Mouse (Mus musculus) hindbrain, embryonic 14.5 days (tissue): ENCODE results near the gene Gpr137. TPM values are rescaled to one million over a fixed set of nuclear protein-coding genes. Genes with fewer than 3 reads are reported as not detected.
A peak's percentile ranks its signal among the peaks of the same experiment; 100 is the strongest.

Experiments
- ATAC-seq: fragments of 200-750 bp; cut with Nextera tagmentation; 2 replicates; pipeline ENCODE4 v1.8.0; 2017; ENCODE audit warnings: moderate number of reproducible peaks, mild to moderate bottlenecking, moderate TSS enrichment, moderate library complexity; ENCODE audit not compliant: low FRiP score
- DNase-seq: peaks from one replicate; pipeline ENCODE4 v3.0.0-alpha.2; 2015; ENCODE audit warnings: low spot score
- H3K27ac ChIP-seq: fragments of 300-500 bp; sonication (generic); 2 replicates; pipeline ENCODE4 v1.5.1; 2014; ENCODE audit warnings: mild to moderate bottlenecking, moderate library complexity
- H3K27me3 ChIP-seq: fragments of 300-500 bp; sonication (generic); 2 replicates; pipeline ENCODE4 v1.6.1; 2014; ENCODE audit warnings: mild to moderate bottlenecking, low read length, mixed read lengths; ENCODE audit not compliant: control insufficient read depth, insufficient read depth
- H3K36me3 ChIP-seq: fragments of 300-500 bp; sonication (generic); replicated peaks from 2 replicates; pipeline ENCODE4 v1.6.1; 2014; ENCODE audit not compliant: control insufficient read depth, insufficient read depth
- H3K4me1 ChIP-seq: fragments of 300-500 bp; sonication (generic); replicated peaks from 2 replicates; pipeline ENCODE4 v1.6.1; 2014; ENCODE audit warnings: antibody characterized with exemption, low read length, mixed read lengths; ENCODE audit not compliant: control insufficient read depth, insufficient read depth
- H3K4me2 ChIP-seq: fragments of 300-500 bp; sonication (generic); replicated peaks from 2 replicates; pipeline ENCODE4 v1.6.1; 2014; ENCODE audit warnings: mild to moderate bottlenecking, moderate library complexity
- H3K4me3 ChIP-seq: fragments of 300-500 bp; sonication (generic); replicated peaks from 2 replicates; pipeline ENCODE4 v1.5.1; 2014; ENCODE audit warnings: mild to moderate bottlenecking, low read length
- H3K9ac ChIP-seq: fragments of 300-500 bp; sonication (generic); 2 replicates; pipeline ENCODE4 v1.6.1; 2014
- H3K9me3 ChIP-seq: fragments of 300-500 bp; sonication (generic); 2 replicates; pipeline ENCODE4 v1.6.1; 2016; ENCODE audit warnings: low read length; ENCODE audit not compliant: control insufficient read depth
- WGBS: fragments of 180-500 bp; shearing (Covaris S2); extraction: QIAGEN DNeasy Blood & Tissue Kit; methylation state at CpG from one replicate; pipeline ENCODE4 v1.1.7; 2014; 5-methylcytosine and 5-hydroxymethylcytosine counted together
- polyA plus RNA-seq: library from polyadenylated mRNA; unstranded; fragments of >200 nt; fragmentation: Nextera tagmentation; extraction: Ambion mirVana; gene quantifications from 2 replicates; pipeline ENCODE4 v1.2.1, GENCODE M21; 2014

The Gpr137 gene
- polyA plus RNA-seq, 1 experiment from 2014 or later, result 60.2 TPM

DNA sequence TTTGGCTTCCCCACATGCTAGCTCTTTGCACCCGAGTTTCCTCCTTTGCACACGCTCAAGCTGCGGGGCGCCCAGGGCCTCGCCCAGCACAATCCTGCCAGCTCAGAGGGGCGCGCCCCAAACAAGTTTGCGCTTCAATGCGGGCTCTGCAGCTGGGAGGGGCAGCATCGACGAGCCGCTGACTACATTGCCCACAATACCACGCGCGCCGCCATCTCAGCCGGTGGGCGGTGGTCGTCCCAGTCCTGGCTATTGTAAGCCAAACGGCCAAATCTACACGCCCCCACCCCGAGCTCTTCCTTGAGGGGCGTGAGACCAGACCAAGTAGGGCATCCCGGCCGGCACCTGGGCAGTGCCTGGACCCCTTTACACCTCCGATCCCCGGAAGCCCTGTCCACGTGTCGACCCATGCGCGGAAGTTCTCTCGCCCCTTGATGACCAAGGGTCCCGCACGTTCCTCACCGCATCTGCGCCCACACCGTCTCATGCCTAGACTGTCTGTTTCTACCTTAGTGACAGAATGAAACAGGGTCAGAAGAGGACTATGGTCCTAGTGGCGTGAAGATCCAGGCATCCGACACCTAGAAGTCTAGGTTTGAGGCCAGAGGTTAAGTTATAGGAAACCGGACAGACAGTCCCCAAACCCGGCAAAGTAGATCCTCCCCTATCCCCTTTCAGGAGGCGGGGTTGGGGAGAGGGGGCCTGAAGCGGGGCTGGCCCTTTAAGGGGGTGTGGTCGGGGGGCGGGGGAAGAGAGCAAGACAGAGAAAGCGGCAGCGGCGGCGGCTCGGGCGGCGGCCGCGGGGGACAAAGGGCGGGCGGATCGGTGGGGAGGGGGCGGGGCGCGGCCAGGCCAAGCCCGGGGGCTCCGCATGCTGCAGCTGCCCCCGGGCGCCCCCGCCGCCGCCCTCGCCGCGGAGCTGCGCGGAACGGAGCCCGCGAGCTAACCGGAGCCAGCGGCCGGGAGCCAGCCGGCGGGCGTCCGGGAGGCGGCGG, 32.2 kb upstream of the Gpr137 start, which contains the start of gene Ppp1r14b:
TSS of gene Ppp1r14b (plus strand) at position 758 of the 995 bp plus-strand sequence.
- peak; percentile 61 for ATAC-seq
- Histone ChIP-seq H3K9me3 (no peaks in the 10 kb centered on the region), H3K27me3 (peaks cover 11% of the 10 kb centered on the region), H3K36me3 (peaks cover 22% of the 10 kb centered on the region), H3K4me1 (peaks cover 30% of the 10 kb centered on the region), H3K27ac (peak within 1 kb of the TSS; percentile 95), H3K4me2 (peak within 1 kb of the TSS; percentile 81), H3K4me3 (peak within 1 kb of the TSS; percentile 66), H3K9ac (peak within 1 kb of the TSS; percentile 80)
- WGBS, result under 1% methylated on average over 75 of the region's 84 CpGs
- DNase-seq, result peak; percentile 79

DNA sequence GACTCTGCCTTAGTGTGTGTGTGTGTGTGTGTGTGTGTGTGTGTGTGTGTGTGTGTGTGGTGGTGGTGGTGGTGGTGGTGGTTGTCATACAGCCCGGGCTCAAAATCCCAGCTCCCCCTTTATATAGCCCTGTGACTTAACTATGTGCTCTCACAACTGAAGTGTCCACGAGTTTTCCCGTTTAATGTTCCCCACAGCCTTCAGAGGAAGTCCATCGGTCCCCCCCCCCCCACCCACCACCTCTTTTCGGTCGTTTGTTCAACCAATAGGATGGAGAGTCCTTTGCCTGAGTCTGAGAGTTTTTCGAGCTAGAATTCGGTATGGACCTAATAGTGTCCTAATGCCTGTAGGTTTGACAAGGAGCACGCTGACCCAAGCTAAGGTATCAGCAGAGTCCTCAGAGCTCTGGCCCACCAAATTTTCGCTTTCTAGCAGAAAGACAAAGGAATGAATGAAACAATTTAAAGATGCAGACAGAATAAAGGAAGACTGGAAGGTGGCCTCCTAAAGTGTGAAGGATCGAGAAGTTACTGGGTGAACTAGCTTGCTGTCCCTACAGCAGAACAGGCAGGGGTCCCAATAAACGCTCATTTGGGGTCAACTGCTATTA, 31.4 kb upstream of the Gpr137 start:
- no peak for ATAC-seq
- H3K36me3 ChIP-seq, result peaks cover 21% of the 10 kb centered on the region
- peaks cover 20% of the 10 kb centered on the region for H3K27me3 ChIP-seq
- H3K4me1 ChIP-seq, result peaks cover 22% of the 10 kb centered on the region
- H3K4me2 ChIP-seq, result peak overlapping the region; percentile 81
- peak overlapping the region; percentile 80 for H3K9ac ChIP-seq
- 35% methylated on average over 12 of the region's 12 CpGs for WGBS
- 0 out of 2 replicates have a peak overlapping the region, but pooled peaks have one; percentile 95 for H3K27ac ChIP-seq
- peak overlapping the region; percentile 66 for H3K4me3 ChIP-seq
- H3K9me3 ChIP-seq, result no peaks in the 10 kb centered on the region
- no peak for DNase-seq

DNA sequence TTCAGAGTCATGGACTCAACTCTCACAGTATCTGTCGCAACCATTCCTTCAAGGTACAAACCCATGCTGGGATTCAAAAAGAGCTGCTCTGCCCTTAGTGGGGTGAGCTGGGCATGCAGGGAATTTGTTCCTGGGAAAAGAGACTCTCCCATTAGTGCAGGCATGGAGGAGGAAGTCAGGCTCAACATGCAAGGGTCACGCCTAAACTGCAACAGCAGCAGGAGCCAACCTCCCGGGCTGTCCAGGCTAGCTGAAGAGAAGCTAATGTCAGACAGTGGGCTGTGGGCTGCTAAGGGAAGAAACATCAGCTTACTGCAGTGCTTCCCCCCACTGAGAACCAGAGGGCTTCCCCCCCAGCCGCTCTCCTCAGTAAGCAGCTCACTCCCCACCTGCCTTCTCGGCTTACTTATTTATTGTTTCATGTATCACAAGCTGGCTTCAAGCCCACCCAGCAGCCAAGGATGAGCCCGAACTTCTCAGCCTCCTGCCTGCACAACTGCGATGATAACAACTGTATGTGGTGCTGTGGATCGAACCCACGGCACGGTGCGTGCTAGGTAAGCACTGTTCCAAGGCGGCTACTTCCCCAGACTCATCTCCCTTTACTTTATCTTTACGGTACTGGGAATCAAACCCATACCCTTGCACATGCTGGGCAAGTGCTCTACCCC, 30.1 kb upstream of the Gpr137 start:
- H3K27me3 ChIP-seq, result peaks cover 23% of the 10 kb centered on the region
- H3K9ac ChIP-seq, result no peak overlapping the region
- no peak for DNase-seq
- peaks cover 17% of the 10 kb centered on the region for H3K4me1 ChIP-seq
- H3K4me2 ChIP-seq, result no peak overlapping the region
- no peak overlapping the region for H3K4me3 ChIP-seq
- WGBS, result 80% methylated on average over 13 of the region's 13 CpGs
- H3K9me3 ChIP-seq, result no peaks in the 10 kb centered on the region
- no peak overlapping the region for H3K27ac ChIP-seq
- no peak for ATAC-seq
- H3K36me3 ChIP-seq, result peaks cover 8% of the 10 kb centered on the region

DNA sequence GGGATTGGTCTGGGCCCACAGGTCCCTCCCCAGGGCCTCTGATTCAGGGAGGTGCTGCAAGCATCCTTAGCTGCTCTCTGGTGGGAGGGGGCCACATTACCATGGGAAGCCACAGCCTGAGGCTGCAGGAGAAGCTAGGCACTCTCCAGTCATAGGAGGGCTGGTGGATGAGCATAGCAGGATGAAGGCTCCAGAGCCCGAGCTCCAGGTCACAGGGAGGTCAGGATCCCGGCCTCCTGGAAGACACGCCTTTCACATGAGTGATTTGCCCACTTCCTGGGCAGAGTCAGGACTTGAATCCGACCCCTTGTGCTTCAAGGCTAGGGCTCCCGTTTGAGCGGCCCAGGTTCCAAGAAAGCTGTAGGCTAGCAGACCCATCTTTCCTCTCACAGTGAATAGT, 29.4 kb upstream of the Gpr137 start:
- WGBS, result 46% methylated on average over 6 of the region's 6 CpGs

DNA sequence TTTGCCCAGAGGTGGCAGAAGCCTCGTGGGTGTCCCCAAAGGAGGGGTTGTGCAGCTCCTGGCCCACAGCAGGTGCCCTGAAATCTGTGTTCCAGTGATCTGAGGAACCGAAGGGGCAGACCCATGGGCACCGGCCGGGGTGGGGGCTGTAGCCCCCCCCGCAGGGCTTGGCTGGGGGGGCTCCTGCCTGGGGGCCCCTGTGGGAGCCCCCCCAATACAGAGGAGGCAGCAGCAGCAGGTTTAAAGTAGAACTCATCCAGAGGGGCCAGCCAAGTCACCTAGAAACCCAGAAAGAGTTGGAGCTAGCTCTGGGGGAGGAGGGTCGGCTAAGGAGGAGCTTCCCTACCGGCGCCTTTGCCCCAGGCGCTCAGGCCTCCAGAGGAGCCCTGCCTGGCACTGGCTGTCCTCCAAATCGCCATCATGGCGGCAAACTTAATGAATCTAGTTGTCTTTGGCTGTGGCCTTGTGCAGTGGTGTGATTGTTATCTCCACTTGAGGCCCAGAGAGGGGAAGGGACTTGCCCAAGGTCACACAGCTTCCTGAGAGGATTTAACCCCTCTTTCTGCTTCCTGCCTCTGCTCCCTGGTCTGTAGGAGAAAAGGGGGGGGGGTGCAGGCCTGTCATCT, 28.3 kb upstream of the Gpr137 start:
- ATAC-seq (no peak), DNase-seq (no peak)
- Histone ChIP-seq H3K27me3 (peaks cover 23% of the 10 kb centered on the region), H3K27ac (no peak overlapping the region), H3K36me3 (no peaks in the 10 kb centered on the region), H3K4me3 (no peak overlapping the region), H3K4me1 (peaks cover 9% of the 10 kb centered on the region), H3K9me3 (no peaks in the 10 kb centered on the region), H3K9ac (peak overlapping the region; percentile 20; the same call in 1 of the 2 replicates), H3K4me2 (peak overlapping the region; percentile 47; the same call in 1 of the 2 replicates)
- WGBS, result 18% methylated on average over 11 of the region's 11 CpGs

More for the DNA sequence above, 29.4 kb upstream of the Gpr137 start:
- no peaks in the 10 kb centered on the region for H3K9me3 ChIP-seq
- H3K36me3 ChIP-seq, result peaks cover 2% of the 10 kb centered on the region; the same call in 1 of the 2 replicates
- no peak overlapping the region for H3K27ac ChIP-seq
- H3K4me2 ChIP-seq, result no peak overlapping the region
- H3K4me3 ChIP-seq, result no peak overlapping the region
- DNase-seq, result no peak
- H3K9ac ChIP-seq, result no peak overlapping the region
- no peak for ATAC-seq
- H3K27me3 ChIP-seq, result peaks cover 23% of the 10 kb centered on the region
- H3K4me1 ChIP-seq, result peaks cover 13% of the 10 kb centered on the region

DNA sequence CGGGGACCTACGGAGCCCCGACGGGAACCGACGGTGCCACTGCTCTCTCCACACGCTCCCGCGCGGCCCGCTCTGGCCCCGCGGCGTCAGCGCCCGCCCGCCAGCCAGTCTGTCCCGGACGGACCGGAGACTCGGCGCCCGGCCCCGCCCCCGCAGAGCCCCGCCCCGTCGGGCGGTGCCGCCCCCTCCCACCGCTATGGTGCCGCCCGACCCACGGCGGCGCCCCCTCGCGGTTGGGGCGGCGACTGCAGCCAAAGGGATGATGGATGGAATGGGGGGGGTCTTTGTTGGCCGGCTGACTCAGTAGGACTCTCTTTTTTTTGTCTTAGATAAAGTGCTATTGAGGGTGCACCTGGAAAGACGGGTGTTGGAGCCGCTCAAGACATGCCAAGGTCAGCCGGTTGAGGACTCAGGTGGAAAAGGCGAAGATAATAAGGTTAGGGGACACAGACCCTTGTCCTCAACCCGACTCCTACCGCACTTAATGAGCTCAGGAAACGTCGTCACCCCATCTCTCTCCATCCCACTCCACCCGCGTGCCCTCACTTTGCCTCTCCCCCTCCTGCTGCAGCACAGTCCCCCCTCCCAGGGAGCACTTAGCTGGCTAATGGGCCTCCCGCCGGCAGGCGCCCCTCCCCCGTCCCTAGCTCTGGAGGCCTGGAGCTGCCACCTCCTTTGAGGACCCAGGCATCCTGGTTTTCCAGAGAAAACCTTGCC, 27.5 kb upstream of the Gpr137 start:
- ATAC-seq, result peak; percentile 6; the same call in 1 of the 2 replicates
- peaks cover 23% of the 10 kb centered on the region for H3K27me3 ChIP-seq
- H3K27ac ChIP-seq, result no peak overlapping the region
- peak overlapping the region; percentile 39 for H3K4me3 ChIP-seq
- H3K9ac ChIP-seq, result peak overlapping the region; percentile 52
- DNase-seq, result peak; percentile 45
- no peaks in the 10 kb centered on the region for H3K36me3 ChIP-seq
- peak overlapping the region; percentile 47 for H3K4me2 ChIP-seq
- no peaks in the 10 kb centered on the region for H3K9me3 ChIP-seq
- H3K4me1 ChIP-seq, result peaks cover 9% of the 10 kb centered on the region
- WGBS, result 2% methylated on average over 55 of the region's 55 CpGs

DNA sequence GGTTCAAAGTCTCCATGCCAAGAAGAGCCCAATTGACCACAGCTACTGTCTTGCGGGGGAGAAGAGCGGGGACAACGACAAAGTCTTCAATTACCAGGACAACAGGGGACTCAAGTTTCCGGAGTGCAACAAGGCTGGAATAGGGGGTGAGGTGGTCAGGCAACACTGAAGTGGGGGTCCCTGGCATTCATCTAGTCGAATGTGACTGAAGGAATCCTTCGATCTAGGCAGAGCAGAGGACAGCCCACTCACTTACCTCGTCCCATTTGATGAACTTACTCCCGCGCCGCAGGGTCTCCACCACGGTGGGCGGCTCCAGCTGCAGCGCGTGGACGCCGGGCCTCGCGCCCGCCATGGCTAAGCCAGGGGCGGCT, 27.0 kb upstream of the Gpr137 start:
- Histone ChIP-seq H3K9me3 (no peaks in the 10 kb centered on the region), H3K27ac (no peak overlapping the region), H3K27me3 (peaks cover 23% of the 10 kb centered on the region), H3K4me3 (peak overlapping the region; percentile 39), H3K4me2 (peak overlapping the region; percentile 47), H3K9ac (peak overlapping the region; percentile 52), H3K4me1 (peaks cover 9% of the 10 kb centered on the region), H3K36me3 (no peaks in the 10 kb centered on the region)
- no peak for DNase-seq
- no peak for ATAC-seq
- under 1% methylated on average over 20 of the region's 20 CpGs for WGBS

DNA sequence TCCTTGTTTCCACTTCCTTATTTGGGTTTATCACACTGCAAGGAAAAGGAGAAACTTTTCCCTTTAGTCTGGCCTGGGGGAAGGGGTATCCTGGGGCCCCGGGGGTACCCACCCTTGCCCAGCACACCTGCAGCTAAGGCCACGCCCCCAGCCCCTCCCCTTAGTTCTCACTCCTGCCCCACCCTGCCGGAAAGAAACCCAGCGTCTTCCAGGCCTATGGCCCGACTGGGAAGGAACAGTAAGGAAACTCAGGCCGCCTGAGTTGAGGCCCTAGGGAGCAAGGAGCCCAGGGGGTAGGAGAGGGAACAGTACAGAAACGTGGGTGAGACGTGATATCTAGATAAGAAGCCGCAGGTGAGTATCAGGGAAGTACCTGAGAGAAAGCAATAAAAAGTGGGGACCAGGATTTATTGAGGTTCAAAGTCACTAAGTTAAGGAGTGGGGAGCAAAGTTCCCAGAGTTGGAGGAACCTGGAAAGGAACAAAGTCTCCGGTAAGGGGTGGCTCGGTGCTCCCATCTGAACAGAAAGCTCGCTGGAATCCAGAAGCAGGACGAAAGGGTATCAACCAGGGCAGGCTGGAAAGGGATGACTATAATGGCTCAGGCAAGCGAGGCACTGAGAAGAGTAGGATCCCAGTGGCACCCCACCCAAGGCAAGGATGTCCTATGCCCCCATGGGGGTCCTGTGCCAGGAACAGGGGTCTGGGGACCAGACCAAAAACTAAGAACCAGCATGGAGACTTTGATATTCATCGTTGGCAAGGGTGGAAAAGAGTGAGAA, 26.4 kb upstream of the Gpr137 start:
- Histone ChIP-seq H3K36me3 (no peaks in the 10 kb centered on the region), H3K4me2 (peak overlapping the region; percentile 47), H3K9me3 (no peaks in the 10 kb centered on the region), H3K27me3 (peaks cover 23% of the 10 kb centered on the region), H3K4me3 (peak overlapping the region; percentile 39), H3K9ac (no peak overlapping the region; the same call in 1 of the 2 replicates), H3K4me1 (peaks cover 9% of the 10 kb centered on the region), H3K27ac (no peak overlapping the region)
- 17% methylated on average over 15 of the region's 15 CpGs for WGBS
- ATAC-seq (no peak), DNase-seq (no peak)
